Mouse (Mus musculus) myocyte (in vitro differentiated cells): ENCODE results near the gene Hsd17b1. TPM values are rescaled to one million over a fixed set of nuclear protein-coding genes. Genes with fewer than 3 reads are reported as not detected.

ENCODE experiments used
- H3K27me3 ChIP-seq: one replicate; pipeline ENCODE4 v1.6.1; 2011; ENCODE audit not compliant: control insufficient read depth, insufficient read depth, insufficient read length
- H3K36me3 ChIP-seq: one replicate; pipeline ENCODE4 v1.6.1; 2011; ENCODE audit not compliant: control insufficient read depth, insufficient read depth
- H3K4me2 ChIP-seq: one replicate; pipeline ENCODE4 v1.6.1; 2011; ENCODE audit warnings: low read depth, control low read depth
- H3K4me3 ChIP-seq: one replicate; pipeline ENCODE4 v1.5.1; 2011; ENCODE audit warnings: mild to moderate bottlenecking, control low read depth, moderate library complexity
- H3K79me2 ChIP-seq: one replicate; pipeline ENCODE4 v1.6.1; 2011; ENCODE audit not compliant: control insufficient read depth, insufficient read depth
- H3ac ChIP-seq: one replicate; pipeline ENCODE4 v1.6.1; 2011; ENCODE audit not compliant: control insufficient read depth, insufficient read length
- CEBPB ChIP-seq: IDR thresholded peaks from 2 replicates; pipeline ENCODE4 v1.6.1; 2011; ENCODE audit warnings: mild to moderate bottlenecking, moderate library complexity; ENCODE audit not compliant: poor library complexity, insufficient read depth, severe bottlenecking
- E2F4 ChIP-seq: IDR thresholded peaks from one replicate; pipeline ENCODE4 v1.6.1; 2011; ENCODE audit warnings: mild to moderate bottlenecking, control low read depth, moderate library complexity; ENCODE audit not compliant: insufficient read depth
- MAX ChIP-seq: IDR thresholded peaks from one replicate; pipeline ENCODE4 v1.6.1; 2011; ENCODE audit warnings: low read depth, mild to moderate bottlenecking, control low read depth
- MYOD1 ChIP-seq, 3 experiments: IDR thresholded peaks; one replicate each; pipeline ENCODE4 v1.6.1; 2011; ENCODE audit warnings: control low read depth in 2 of 3, low read depth in 2 of 3, mild to moderate bottlenecking in 2 of 3, moderate library complexity in 1 of 3; ENCODE audit not compliant: insufficient read length in 2 of 3, control insufficient read depth in 1 of 3
- MYOG ChIP-seq, 3 experiments: IDR thresholded peaks; one replicate each; pipeline ENCODE4 v1.6.1; 2011; ENCODE audit warnings: control low read depth in 2 of 3, low read depth in 2 of 3, mild to moderate bottlenecking in 2 of 3; ENCODE audit not compliant: insufficient read length in 2 of 3, control insufficient read depth in 1 of 3, insufficient read depth in 1 of 3
- POLR2A ChIP-seq: IDR thresholded peaks from one replicate; pipeline ENCODE4 v1.6.1; 2011; ENCODE audit warnings: low read depth, mild to moderate bottlenecking, control low read depth, moderate library complexity; ENCODE audit not compliant: insufficient read length
- POLR2AphosphoS2 ChIP-seq: IDR thresholded peaks from one replicate; pipeline ENCODE4 v1.6.1; 2011; ENCODE audit warnings: low read depth, control low read depth; ENCODE audit not compliant: insufficient read length
- REST ChIP-seq: IDR thresholded peaks from one replicate; pipeline ENCODE4 v1.6.1; 2011; ENCODE audit warnings: mild to moderate bottlenecking, control low read depth, moderate library complexity; ENCODE audit not compliant: insufficient read depth, insufficient read length
- SRF ChIP-seq: IDR thresholded peaks from one replicate; pipeline ENCODE4 v1.6.1; 2011; ENCODE audit warnings: low read depth; ENCODE audit not compliant: control insufficient read depth, insufficient read length
- TCF12 ChIP-seq: IDR thresholded peaks from one replicate; pipeline ENCODE4 v1.6.1; 2011; ENCODE audit warnings: mild to moderate bottlenecking, control low read depth; ENCODE audit not compliant: poor library complexity, insufficient read depth, severe bottlenecking
- TCF3 ChIP-seq: IDR thresholded peaks from one replicate; pipeline ENCODE4 v1.6.1; 2011; ENCODE audit warnings: low read depth, control low read depth; ENCODE audit not compliant: insufficient read length
- USF1 ChIP-seq: IDR thresholded peaks from one replicate; pipeline ENCODE4 v1.6.1; 2011; ENCODE audit warnings: low read depth, mild to moderate bottlenecking, control low read depth, moderate library complexity
- polyA plus RNA-seq: library from polyadenylated mRNA; unstranded; fragments of >200 nt; fragmentation: generic; extraction: Trizol; gene quantifications from one replicate; pipeline ENCODE4 v1.2.1, GENCODE M21; 2012; ENCODE audit warnings: missing spikeins

Gene Hsd17b1
- polyA plus RNA-seq, 1 experiment, result 0.49 TPM

GRCm38 (mm10) chr11:101079746-101080145 is 1.5 kb downstream of the Hsd17b1 start:
- TF ChIP-seq TCF12, result no peak
- TF ChIP-seq MYOG (IDR thresholded peaks at IDR 0.05; ENCODE audit: control insufficient read depth in 1 of 3, insufficient read depth in 1 of 3, insufficient read length in 2 of 3, low read depth in 2 of 3), result no peak
- no peak for TF ChIP-seq MYOD1 (IDR thresholded peaks at IDR 0.05; ENCODE audit: control insufficient read depth in 1 of 3, insufficient read length in 2 of 3, low read depth in 2 of 3)
- no peak for TF ChIP-seq POLR2AphosphoS2
- no peak for TF ChIP-seq TCF3
- no peak for TF ChIP-seq REST
- no peak for TF ChIP-seq POLR2A
- TF ChIP-seq USF1, result no peak
- TF ChIP-seq E2F4, result no peak
- no peak for TF ChIP-seq CEBPB
- no peak for TF ChIP-seq SRF
- TF ChIP-seq MAX, result no peak
- Histone ChIP-seq H3K36me3 (no peaks in the 10 kb centered on the region), H3K4me3 (no peak overlapping the region), H3K4me2 (no peak overlapping the region), H3K79me2 (peaks cover 10% of the 10 kb centered on the region), H3K27me3 (no peaks in the 10 kb centered on the region), H3ac (no peak overlapping the region)

- Histone ChIP-seq H3K36me3 (no peaks in the 10 kb centered on the region), H3ac (no peak overlapping the region), H3K27me3 (no peaks in the 10 kb centered on the region), H3K79me2 (peaks cover 10% of the 10 kb centered on the region), H3K4me2 (no peak overlapping the region), H3K4me3 (no peak overlapping the region)
- TF ChIP-seq TCF12 (no peak), SRF (no peak), REST (no peak), POLR2AphosphoS2 (no peak), E2F4 (no peak), TCF3 (no peak), MYOG (IDR thresholded peaks at IDR 0.05; ENCODE audit: control insufficient read depth in 1 of 3, insufficient read depth in 1 of 3, insufficient read length in 2 of 3, low read depth in 2 of 3) (no peak), CEBPB (no peak), MYOD1 (IDR thresholded peaks at IDR 0.05; ENCODE audit: control insufficient read depth in 1 of 3, insufficient read length in 2 of 3, low read depth in 2 of 3) (no peak), MAX (no peak), POLR2A (no peak), USF1 (no peak)
These were observed 2.2 kb downstream of the Hsd17b1 start for GRCm38 (mm10) chr11:101080421-101080820.

GRCm38 (mm10) chr11:101081659-101082058 is 3.4 kb downstream of the Hsd17b1 start:
- Histone ChIP-seq H3K79me2 (peaks cover 10% of the 10 kb centered on the region), H3ac (no peak overlapping the region), H3K4me3 (peak overlapping the region; percentile 97), H3K4me2 (peak overlapping the region; percentile 95), H3K27me3 (no peaks in the 10 kb centered on the region), H3K36me3 (no peaks in the 10 kb centered on the region)
- TF ChIP-seq CEBPB (no peak), MYOD1 (IDR thresholded peaks at IDR 0.05; ENCODE audit: control insufficient read depth in 1 of 3, insufficient read length in 2 of 3, low read depth in 2 of 3) (no peak)

- peak within 1 kb of the TSS; percentile 78 for H3ac ChIP-seq
- H3K36me3 ChIP-seq, result no peaks in the 10 kb centered on the region
- TF ChIP-seq REST (no peak), POLR2A (peak; percentile 75), POLR2AphosphoS2 (peak; percentile 68), MYOG (IDR thresholded peaks at IDR 0.05; ENCODE audit: control insufficient read depth in 1 of 3, insufficient read depth in 1 of 3, insufficient read length in 2 of 3, low read depth in 2 of 3) (peak in 1 of 3 experiments; percentile 15), USF1 (no peak)
- H3K27me3 ChIP-seq, result no peaks in the 10 kb centered on the region
- H3K79me2 ChIP-seq, result peaks cover 14% of the 10 kb centered on the region
- peak within 1 kb of the TSS; percentile 96 for H3K4me2 ChIP-seq
- H3K4me3 ChIP-seq, result peak within 1 kb of the TSS; percentile 97
These were observed 4.2 kb downstream of the Hsd17b1 start, which contains the start of gene Coasy for GRCm38 (mm10) chr11:101082208-101083082. Gene Coasy (plus strand): TSS chr11:101082565.

- Histone ChIP-seq H3K4me3 (peak overlapping the region; percentile 97), H3ac (peak overlapping the region; percentile 78), H3K4me2 (peak overlapping the region; percentile 96), H3K27me3 (no peaks in the 10 kb centered on the region), H3K36me3 (no peaks in the 10 kb centered on the region), H3K79me2 (peaks cover 20% of the 10 kb centered on the region)
- TF ChIP-seq USF1 (no peak), MAX (no peak), TCF3 (no peak), MYOD1 (IDR thresholded peaks at IDR 0.05; ENCODE audit: control insufficient read depth in 1 of 3, insufficient read length in 2 of 3, low read depth in 2 of 3) (peak in 2 of 3 experiments; percentile 25 to 27), SRF (no peak), POLR2A (peak; percentile 51), MYOG (IDR thresholded peaks at IDR 0.05; ENCODE audit: control insufficient read depth in 1 of 3, insufficient read depth in 1 of 3, insufficient read length in 2 of 3, low read depth in 2 of 3) (no peak), POLR2AphosphoS2 (no peak), E2F4 (no peak), CEBPB (peak; percentile 92), TCF12 (no peak)
These were observed 5.0 kb downstream of the Hsd17b1 start for GRCm38 (mm10) chr11:101083083-101083697.
